Mouse (Mus musculus) liver, postnatal 0 days (tissue): ENCODE results near the gene Vps13c.

Experiments
- CTCF ChIP-seq: sonication (generic); IDR thresholded peaks from 2 replicates; pipeline ENCODE4 v1.5.1; 2016; ENCODE audit warnings: antibody characterized with exemption, low read depth
- EP300 ChIP-seq: IDR thresholded peaks from 2 replicates; pipeline ENCODE4 v1.6.1; 2016; ENCODE audit warnings: antibody characterized with exemption, low read depth, mild to moderate bottlenecking

DNA sequence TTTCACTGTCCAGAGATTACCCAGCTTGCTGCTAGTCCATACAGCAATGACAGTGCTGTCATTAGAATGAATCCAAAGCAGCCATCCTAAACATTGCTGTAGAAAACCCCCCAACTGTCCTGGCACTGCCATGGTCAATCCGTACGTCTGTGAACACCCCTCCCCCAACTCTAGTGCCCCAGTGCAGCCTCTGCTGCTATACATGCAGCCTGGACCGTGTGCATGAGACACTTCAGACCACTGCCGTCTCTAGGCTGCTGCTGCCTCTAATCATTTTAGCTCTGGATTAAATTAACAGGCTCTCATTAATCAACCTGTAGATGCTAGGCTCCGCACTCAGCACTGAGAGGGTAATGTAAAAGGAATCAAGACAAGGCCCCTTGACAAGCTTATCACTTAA lies 33.2 kb upstream of the Vps13c start:
- no peak for TF ChIP-seq CTCF
- no peak for TF ChIP-seq EP300
